Mouse (Mus musculus): ENCODE results near the gene Pef1. TPM values are rescaled to one million over a fixed set of nuclear protein-coding genes. Genes with fewer than 3 reads are reported as not detected.

The Pef1 gene
- total RNA-seq, 2 experiments from 2014 or later, result 37.3 to 37.5 TPM

GRCm38 (mm10) chr4:130163391-130163861, 61.1 kb downstream of the Pef1 start:
- TF ChIP-seq CTCF (IDR thresholded peaks at IDR 0.05), result no peak
- peak overlapping the region; percentile 80 for H3K27ac ChIP-seq
- intact Hi-C loops (cut with DNase I), result no loop called here
- peak overlapping the region; percentile 59 for H3K4me3 ChIP-seq
- DNase-seq, result peak; percentile 57

DNA sequence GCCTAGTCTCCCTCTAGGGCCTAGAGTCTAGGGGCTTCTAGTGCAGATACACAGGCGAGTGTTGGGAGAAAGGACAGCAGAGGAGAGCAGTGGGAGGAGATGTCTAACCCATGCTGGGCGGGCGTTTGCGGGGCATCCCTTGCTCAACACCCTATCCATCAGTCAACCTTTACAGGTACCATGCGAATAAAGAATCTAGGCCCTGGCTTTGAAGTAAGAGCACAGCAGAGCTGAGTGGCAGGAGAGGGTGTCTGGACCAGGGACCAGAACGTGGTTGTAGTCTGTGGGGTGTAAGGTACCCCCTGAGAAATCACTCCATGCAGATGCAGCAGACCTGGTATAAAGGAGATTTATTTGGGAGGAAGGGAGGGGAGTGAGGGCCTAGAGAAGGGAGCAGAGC, 61.8 kb downstream of the Pef1 start:
- intact Hi-C loops (cut with DNase I), result no loop called here
- TF ChIP-seq CTCF (IDR thresholded peaks at IDR 0.05), result no peak
- peak overlapping the region; percentile 80 for H3K27ac ChIP-seq
- H3K4me3 ChIP-seq, result peak overlapping the region; percentile 59
- no peak for DNase-seq

DNA sequence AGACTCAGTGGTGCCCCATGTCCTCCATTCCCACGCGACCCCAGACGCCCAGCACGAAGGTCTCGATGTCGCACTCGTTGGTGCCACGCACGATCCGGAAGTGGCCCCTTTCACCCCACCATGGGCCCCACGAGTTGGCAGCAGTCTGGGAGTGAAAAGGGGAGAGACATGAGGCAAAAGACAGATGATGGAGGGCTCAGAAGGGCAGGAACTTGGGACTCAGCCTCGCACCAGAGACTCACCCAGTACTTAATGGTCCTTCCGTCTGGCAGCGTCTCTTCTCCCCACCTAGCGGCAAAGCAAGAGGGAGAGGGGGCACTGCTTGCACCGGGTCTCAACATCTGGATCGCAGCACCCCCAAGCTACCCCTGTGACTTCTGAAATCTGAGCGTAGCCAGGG, 63.7 kb downstream of the Pef1 start:
- no peak for TF ChIP-seq CTCF (IDR thresholded peaks at IDR 0.05)
- Histone ChIP-seq H3K4me3 (peak overlapping the region; percentile 34; the same call in 1 of the 2 replicates), H3K27ac (peak overlapping the region; percentile 75)
- intact Hi-C loops (cut with DNase I), result no loop called here
- DNase-seq, result no peak

DNA sequence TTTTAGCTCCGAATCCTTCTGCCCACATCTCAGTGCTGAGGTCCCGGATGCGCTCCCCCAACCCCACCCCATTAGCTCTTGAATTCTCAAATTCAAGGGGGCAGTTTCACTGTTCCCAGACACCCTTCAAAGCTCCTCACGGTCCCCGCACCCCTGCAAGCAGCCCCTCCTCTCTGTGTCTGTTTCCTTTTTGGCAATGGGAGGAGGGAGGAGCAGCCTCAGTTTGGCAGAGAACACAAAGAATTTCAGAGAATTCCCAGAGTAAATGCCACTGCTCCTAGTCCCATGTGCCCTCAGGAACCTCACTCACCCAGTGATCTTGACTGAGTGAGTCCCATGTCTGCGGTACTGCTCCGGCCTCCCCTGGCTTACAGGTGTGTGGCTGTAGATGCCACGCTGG, 64.2 kb downstream of the Pef1 start:
- peak overlapping the region; percentile 75 for H3K27ac ChIP-seq
- TF ChIP-seq CTCF (IDR thresholded peaks at IDR 0.05), result no peak
- intact Hi-C loops (cut with DNase I), result no loop called here

GRCm38 (mm10) chr4:130167321-130167720, 65.0 kb downstream of the Pef1 start:
- intact Hi-C loops (cut with DNase I), result no loop called here
- Histone ChIP-seq H3K27ac (peak overlapping the region; percentile 75), H3K4me3 (peak overlapping the region; percentile 53)
- DNase-seq, result no peak
- TF ChIP-seq CTCF (IDR thresholded peaks at IDR 0.05), result no peak

More for the DNA sequence above, 64.2 kb downstream of the Pef1 start:
- peak overlapping the region; percentile 34 for H3K4me3 ChIP-seq
- peak; percentile 18 for DNase-seq

DNA sequence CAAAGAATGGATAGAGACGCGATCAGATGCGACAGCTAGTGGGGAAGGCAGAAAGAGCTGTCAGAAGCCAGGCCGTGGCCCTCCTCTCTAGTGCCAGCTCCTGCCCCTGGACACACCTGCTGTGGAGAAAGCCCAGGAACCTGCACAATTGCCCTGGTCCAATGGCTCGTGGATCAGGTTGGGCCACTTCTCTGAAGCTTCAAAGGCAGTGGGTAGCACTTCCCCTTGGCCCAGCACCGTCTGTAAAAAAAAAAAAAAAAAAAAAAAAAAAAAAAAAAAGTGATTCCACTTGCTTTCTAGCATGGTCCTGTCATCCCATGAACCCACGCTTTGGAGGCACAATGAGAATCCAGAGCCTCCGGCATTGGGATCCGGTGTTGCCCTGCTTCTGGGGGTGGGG, 65.5 kb downstream of the Pef1 start:
- intact Hi-C loops (cut with DNase I), result no loop called here
- TF ChIP-seq CTCF (IDR thresholded peaks at IDR 0.05), result no peak
- peak overlapping the region; percentile 75 for H3K27ac ChIP-seq

GRCm38 (mm10) chr4:130168280-130169183, 66.2 kb downstream of the Pef1 start:
- H3K4me3 ChIP-seq, result peak overlapping the region; percentile 53
- intact Hi-C loops (cut with DNase I), result no loop called here
- H3K27ac ChIP-seq, result peak overlapping the region; percentile 75

More for the DNA sequence above, 65.5 kb downstream of the Pef1 start:
- peak overlapping the region; percentile 53 for H3K4me3 ChIP-seq
- no peak for DNase-seq

DNA sequence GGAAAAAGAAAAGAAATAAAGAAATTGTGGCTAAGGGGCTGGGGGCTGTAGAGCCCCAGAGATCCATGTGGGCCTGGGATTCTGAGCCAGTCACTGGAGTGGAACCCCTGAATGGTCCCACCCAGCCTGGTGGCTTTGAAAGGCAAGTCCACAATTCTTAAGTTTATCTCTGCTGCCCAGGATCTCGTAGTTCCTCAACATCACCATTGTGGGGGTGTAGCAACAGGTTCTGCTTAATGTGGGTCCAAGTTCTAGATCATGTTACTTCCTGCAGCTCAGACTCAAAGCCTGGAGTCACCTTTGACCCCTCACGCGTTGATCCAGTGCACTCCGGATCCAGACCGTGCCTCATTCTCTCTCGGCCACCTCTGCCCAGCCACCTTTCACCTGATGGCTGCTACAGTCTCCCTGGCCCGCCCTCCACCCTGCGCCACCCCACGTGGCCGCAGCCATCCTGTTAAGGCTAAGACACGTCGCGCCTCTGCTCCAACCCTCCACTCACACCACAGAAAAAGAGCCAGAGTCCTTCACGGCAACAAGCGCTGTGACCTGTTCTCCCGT, 67.1 kb downstream of the Pef1 start:
- DNase-seq, result no peak
- intact Hi-C loops (cut with DNase I), result no loop called here
- H3K27ac ChIP-seq, result peak overlapping the region; percentile 75

More at GRCm38 (mm10) chr4:130168280-130169183, 66.2 kb downstream of the Pef1 start:
- DNase-seq, result peak; percentile 84
- TF ChIP-seq CTCF (IDR thresholded peaks at IDR 0.05), result 0 out of 2 replicates have a peak, but pooled peaks have one; percentile 3

GRCm38 (mm10) chr4:130170362-130170761, 68.0 kb downstream of the Pef1 start:
- intact Hi-C loops (cut with DNase I), result no loop called here
- Histone ChIP-seq H3K4me3 (peak overlapping the region; percentile 6; the same call in 1 of the 2 replicates), H3K27ac (peak overlapping the region; percentile 75)
- TF ChIP-seq CTCF (IDR thresholded peaks at IDR 0.05), result no peak
- no peak for DNase-seq

More for the DNA sequence above, 67.1 kb downstream of the Pef1 start:
- peak overlapping the region; percentile 1; the same call in 1 of the 2 replicates for H3K4me3 ChIP-seq
- no peak for TF ChIP-seq CTCF (IDR thresholded peaks at IDR 0.05)

DNA sequence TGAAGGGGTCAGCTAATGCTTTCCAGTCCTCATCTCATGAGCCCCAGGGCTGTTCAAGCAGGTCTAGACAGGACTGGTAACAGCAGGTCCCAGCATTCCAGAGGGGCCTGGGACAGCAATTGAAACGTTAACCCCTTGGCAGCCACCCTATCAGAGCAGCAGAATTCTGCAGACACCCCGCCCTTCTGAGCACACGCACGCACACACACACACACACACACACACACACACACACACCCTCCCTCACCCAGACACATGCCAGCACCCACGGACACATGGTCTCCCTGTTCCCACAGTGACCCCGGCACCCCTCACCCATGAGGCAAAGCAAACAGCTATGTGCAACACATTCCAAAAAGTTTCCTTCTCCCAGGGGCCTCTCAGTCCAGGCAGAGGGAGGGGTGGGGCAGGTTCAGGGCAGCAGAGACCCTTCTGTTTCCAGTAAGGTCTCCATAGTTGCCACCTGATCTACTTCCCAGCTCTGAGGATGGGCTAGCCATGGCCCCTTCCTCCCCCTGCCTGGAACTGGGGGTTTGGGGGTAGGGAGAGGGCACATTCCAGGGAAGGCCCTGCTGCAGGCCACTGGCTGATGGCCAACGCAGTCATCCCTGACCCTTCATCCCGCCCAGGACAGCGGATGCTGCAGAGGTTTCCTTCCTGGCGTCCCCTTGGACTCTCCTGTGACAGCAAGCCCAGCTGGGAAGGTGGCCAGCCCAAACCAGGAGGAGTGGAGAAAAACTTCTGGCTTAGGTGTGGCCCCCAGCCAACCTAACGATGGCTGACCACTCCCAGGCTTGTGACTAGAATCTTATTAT, 69.8 kb downstream of the Pef1 start:
- peak; percentile 76 for DNase-seq
- intact Hi-C loops (cut with DNase I), result no loop called here
- no peak for TF ChIP-seq CTCF (IDR thresholded peaks at IDR 0.05)
- peak overlapping the region; percentile 74 for H3K4me3 ChIP-seq
- H3K27ac ChIP-seq, result peak overlapping the region; percentile 88

DNA sequence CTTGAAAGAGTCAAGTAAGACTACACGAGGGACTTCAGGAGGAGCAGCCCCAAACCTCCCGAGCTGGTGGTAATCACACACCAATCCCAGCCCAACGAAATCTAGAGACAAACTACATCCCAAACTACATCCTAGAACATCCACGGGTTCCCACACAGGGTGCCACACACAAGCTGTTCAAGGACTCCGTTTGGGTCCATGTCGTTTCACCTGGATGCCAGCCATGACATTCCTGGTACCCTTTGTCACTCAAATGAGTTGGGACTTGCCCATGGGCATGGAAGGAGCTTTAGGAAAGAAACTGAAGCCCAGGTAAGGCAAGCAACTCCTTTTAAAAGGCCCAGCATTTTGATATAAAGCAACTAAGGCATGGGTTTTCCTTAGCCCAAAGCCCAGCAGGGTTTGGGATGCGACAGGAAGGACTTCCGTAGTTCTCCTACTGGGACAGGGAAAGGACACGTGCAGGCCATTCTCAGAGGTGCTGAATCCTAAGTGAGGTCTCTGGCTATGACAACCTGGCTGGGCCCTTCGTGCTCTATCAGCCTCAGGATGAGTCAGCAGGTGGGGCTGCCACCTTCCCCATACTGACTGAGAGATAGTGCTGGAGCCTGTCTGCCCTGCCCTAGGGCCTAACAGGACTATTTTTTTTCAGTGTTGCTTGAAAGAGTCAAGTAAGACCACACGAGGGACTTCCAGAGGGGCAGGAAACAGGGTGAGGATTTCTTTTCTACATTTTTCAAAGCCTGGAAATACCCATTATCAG, 70.9 kb downstream of the Pef1 start:
- TF ChIP-seq CTCF (IDR thresholded peaks at IDR 0.05), result no peak
- intact Hi-C loops (cut with DNase I), result no loop called here
- no peak for DNase-seq
- H3K27ac ChIP-seq, result peak overlapping the region; percentile 88
- H3K4me3 ChIP-seq, result peak overlapping the region; percentile 74
